ENCODE assay signal across 30 mouse cellular contexts in genomic region chr11:43311000-43311399, GRCm38 (mm10).
DNase-seq lines count a peak whose midpoint lies in the region; ATAC-seq lines count a peak whose summit lies in the region.
"Had no signal": no experiment of that assay in that cellular context is flagged by ENCODE, and none has a peak within 500 bp of the region (broad histone marks: within the 10 kb centered on the region; RNA-seq: fewer than 3 reads in every experiment).

No protein-coding gene starts in this region.

- no peaks in the 10 kb centered on the region for H3K9me3 ChIP-seq in embryonic facial prominence, embryonic 11.5 days (replicated peaks; ENCODE audit: control insufficient read depth, low read length)
- H3K9me3 ChIP-seq in embryonic facial prominence, embryonic 10.5 days, result no peaks in the 10 kb centered on the region
- no peaks in the 10 kb centered on the region for H3K9me3 ChIP-seq in midbrain, embryonic 12.5 days
- no peaks in the 10 kb centered on the region for H3K9me3 ChIP-seq in midbrain, embryonic 15.5 days
- H3K9me3 ChIP-seq: embryonic facial prominence, embryonic 13.5 days; forebrain, embryonic 12.5 days; forebrain, embryonic 15.5 days; G1E; heart, embryonic 10.5 days; heart, embryonic 13.5 days; hindbrain, embryonic 12.5 days; hindbrain, embryonic 15.5 days had no signal

- H3K4me2 ChIP-seq in embryonic facial prominence, embryonic 11.5 days (ENCODE audit: low read depth, low read length), result no peak overlapping the region
- H3K4me2 ChIP-seq in midbrain, embryonic 12.5 days (replicated peaks), result no peak overlapping the region
- H3K4me2 ChIP-seq in midbrain, embryonic 15.5 days, result no peak overlapping the region
- H3K4me2 ChIP-seq: embryonic facial prominence, embryonic 13.5 days; forebrain, embryonic 12.5 days; forebrain, embryonic 15.5 days; heart, embryonic 13.5 days; hindbrain, embryonic 12.5 days; hindbrain, embryonic 15.5 days had no signal

- H3K4me1 ChIP-seq in embryonic facial prominence, embryonic 11.5 days (ENCODE audit: control insufficient read depth, insufficient read depth, low read length), result no peaks in the 10 kb centered on the region
- H3K4me1 ChIP-seq in embryonic facial prominence, embryonic 10.5 days, result no peaks in the 10 kb centered on the region
- peaks cover 4% of the 10 kb centered on the region; the same call in 1 of the 2 replicates for H3K4me1 ChIP-seq in midbrain, embryonic 12.5 days
- no peaks in the 10 kb centered on the region for H3K4me1 ChIP-seq in midbrain, embryonic 15.5 days
- H3K4me1 ChIP-seq: embryonic facial prominence, embryonic 13.5 days; forebrain, embryonic 15.5 days; heart, embryonic 10.5 days; heart, embryonic 13.5 days; hindbrain, embryonic 12.5 days; hindbrain, embryonic 15.5 days had no signal

- no peak overlapping the region for H3K9ac ChIP-seq in embryonic facial prominence, embryonic 11.5 days (replicated peaks; ENCODE audit: low read length)
- no peak overlapping the region for H3K9ac ChIP-seq in midbrain, embryonic 12.5 days (replicated peaks)
- no peak overlapping the region for H3K9ac ChIP-seq in midbrain, embryonic 15.5 days
- H3K9ac ChIP-seq: embryonic facial prominence, embryonic 13.5 days; forebrain, embryonic 12.5 days; forebrain, embryonic 15.5 days; heart, embryonic 13.5 days; hindbrain, embryonic 12.5 days; hindbrain, embryonic 15.5 days had no signal

- peak; percentile 2 for DNase-seq in embryonic facial prominence, embryonic 11.5 days (ENCODE audit: low spot score)
- no peak for DNase-seq in embryonic facial prominence, embryonic 10.5 days (ENCODE audit: low spot score)
- DNase-seq in ES-CJ7 (ENCODE audit: low read depth, low spot score), result peak; percentile 23
- peak; percentile 8 for DNase-seq in retina, embryonic 14.5 days (ENCODE audit: low spot score)
- no peak for DNase-seq in gastrocnemius, postnatal 14 days
- DNase-seq in left cerebral cortex, adult 9 months (ENCODE audit: low spot score in 2 of 2), result no peak
- DNase-seq: adrenal gland, adult 8-10 months; adrenal gland, postnatal 25 days; cerebellum, adult 11-12 months; cerebellum, adult 8-10 months; cerebellum, postnatal 10 days; cerebellum, postnatal 36 days; embryo, embryonic 11 days; gastrocnemius, postnatal 36 days; heart, adult 2 months; heart, postnatal 14 days; heart, postnatal 4 days had no signal

- ATAC-seq in embryonic facial prominence, embryonic 11.5 days (replicated peaks; ENCODE audit: insufficient number of reproducible peaks, low FRiP score, low TSS enrichment, low read depth), result 0 out of 2 replicates have a peak, but pooled peaks have one; percentile 29
- peak; percentile 65; the same call in 1 of the 2 replicates for ATAC-seq in midbrain, embryonic 12.5 days (ENCODE audit: low FRiP score, low read depth)
- no peak for ATAC-seq in midbrain, embryonic 15.5 days (replicated peaks)
- ATAC-seq: activated CD4-positive, CD25-positive, alpha-beta regulatory T cell, adult 4 months; forebrain, embryonic 15.5 days; Patski had no signal

- no peaks in the 10 kb centered on the region for H3K27me3 ChIP-seq in embryonic facial prominence, embryonic 11.5 days (ENCODE audit: control insufficient read depth, insufficient read depth, low read length)
- H3K27me3 ChIP-seq in embryonic facial prominence, embryonic 10.5 days (replicated peaks; ENCODE audit: low read depth, poor library complexity, severe bottlenecking), result no peaks in the 10 kb centered on the region
- no peaks in the 10 kb centered on the region for H3K27me3 ChIP-seq in midbrain, embryonic 12.5 days
- H3K27me3 ChIP-seq in midbrain, embryonic 15.5 days (replicated peaks), result no peaks in the 10 kb centered on the region
- H3K27me3 ChIP-seq: embryonic facial prominence, embryonic 13.5 days; forebrain, embryonic 12.5 days; forebrain, embryonic 15.5 days; heart, embryonic 13.5 days; hindbrain, embryonic 12.5 days; hindbrain, embryonic 15.5 days; Patski had no signal

- intact Hi-C loops in gastrocnemius, postnatal 14 days (cut with DNase I; ENCODE audit: low total_unique reads), result no loop called here

- H3K4me3 ChIP-seq in embryonic facial prominence, embryonic 11.5 days (ENCODE audit: low read depth, low read length), result no peak overlapping the region
- no peak overlapping the region for H3K4me3 ChIP-seq in embryonic facial prominence, embryonic 10.5 days
- no peak overlapping the region for H3K4me3 ChIP-seq in midbrain, embryonic 12.5 days
- H3K4me3 ChIP-seq in midbrain, embryonic 15.5 days, result no peak overlapping the region
- H3K4me3 ChIP-seq: embryonic facial prominence, embryonic 13.5 days; erythroblast, embryonic 14.5 days; forebrain, embryonic 12.5 days; forebrain, embryonic 15.5 days; heart, adult 2 months; heart, embryonic 10.5 days; heart, embryonic 13.5 days; hindbrain, embryonic 12.5 days; hindbrain, embryonic 15.5 days had no signal

- H3K36me3 ChIP-seq in embryonic facial prominence, embryonic 11.5 days (replicated peaks; ENCODE audit: control insufficient read depth, insufficient read depth, low read depth, low read length), result no peaks in the 10 kb centered on the region
- no peaks in the 10 kb centered on the region for H3K36me3 ChIP-seq in embryonic facial prominence, embryonic 10.5 days (replicated peaks)
- H3K36me3 ChIP-seq in midbrain, embryonic 12.5 days, result no peaks in the 10 kb centered on the region
- no peaks in the 10 kb centered on the region for H3K36me3 ChIP-seq in midbrain, embryonic 15.5 days (replicated peaks)
- H3K36me3 ChIP-seq: embryonic facial prominence, embryonic 13.5 days; forebrain, embryonic 12.5 days; forebrain, embryonic 15.5 days; G1E; heart, embryonic 10.5 days; heart, embryonic 13.5 days; hindbrain, embryonic 12.5 days; hindbrain, embryonic 15.5 days had no signal

- H3K27ac ChIP-seq in embryonic facial prominence, embryonic 11.5 days (replicated peaks; ENCODE audit: low read depth, low read length), result no peak overlapping the region
- no peak overlapping the region for H3K27ac ChIP-seq in embryonic facial prominence, embryonic 10.5 days (replicated peaks)
- H3K27ac ChIP-seq in midbrain, embryonic 12.5 days (replicated peaks), result no peak overlapping the region
- H3K27ac ChIP-seq in midbrain, embryonic 15.5 days, result no peak overlapping the region
- H3K27ac ChIP-seq: embryonic facial prominence, embryonic 13.5 days; forebrain, embryonic 12.5 days; forebrain, embryonic 15.5 days; heart, adult 2 months; heart, embryonic 10.5 days; heart, embryonic 13.5 days; hindbrain, embryonic 12.5 days; hindbrain, embryonic 15.5 days had no signal

- 53% methylated on average over 1 of the region's 1 CpGs for WGBS in embryonic facial prominence, embryonic 11.5 days
- WGBS in embryonic facial prominence, embryonic 10.5 days, result 45% methylated on average over 1 of the region's 1 CpGs
- WGBS in midbrain, embryonic 12.5 days, result 32% methylated on average over 1 of the region's 1 CpGs
- WGBS in midbrain, embryonic 15.5 days, result 24% methylated on average over 1 of the region's 1 CpGs

Comparison
In these comparisons a context has a peak if more than half of its experiments do, and no peak if none do; other contexts are left out.
1. DNase-seq: peak in embryonic facial prominence, embryonic 11.5 days (single experiment), ES-CJ7 (single experiment) and retina, embryonic 14.5 days (single experiment); none in embryonic facial prominence, embryonic 10.5 days (single experiment), gastrocnemius, postnatal 14 days (single experiment) and left cerebral cortex, adult 9 months (0 of 2).